Mouse (Mus musculus) heart, postnatal 0 days (tissue): ENCODE measurements around the gene Nme3. TPM values are rescaled to one million over a fixed set of nuclear protein-coding genes. Genes with fewer than 3 reads are reported as not detected.
A peak's percentile ranks its signal among the peaks of the same experiment; 100 is the strongest.

Source experiments
- ATAC-seq: fragments of 200-750 bp; cut with Nextera tagmentation; 2 replicates; pipeline ENCODE4 v1.8.0; 2017; ENCODE audit warnings: low read depth, moderate number of reproducible peaks, moderate library complexity; ENCODE audit not compliant: insufficient read depth
- DNase-seq: peaks from one replicate; pipeline ENCODE4 v3.0.0-alpha.2; 2016; ENCODE audit warnings: low spot score
- H3K27ac ChIP-seq: fragments of 300-500 bp; sonication (generic); 2 replicates; pipeline ENCODE4 v1.5.1; 2014; ENCODE audit warnings: low read depth, mild to moderate bottlenecking
- H3K27me3 ChIP-seq: fragments of 300-500 bp; sonication (generic); 2 replicates; pipeline ENCODE4 v1.6.1; 2014; ENCODE audit warnings: low read length, mixed read lengths; ENCODE audit not compliant: control insufficient read depth, insufficient read depth
- H3K36me3 ChIP-seq: fragments of 300-500 bp; sonication (generic); replicated peaks from 2 replicates; pipeline ENCODE4 v1.6.1; 2014; ENCODE audit warnings: low read length, mixed read lengths; ENCODE audit not compliant: control insufficient read depth, insufficient read depth
- H3K4me1 ChIP-seq: fragments of 300-500 bp; sonication (generic); 2 replicates; pipeline ENCODE4 v1.6.1; 2014; ENCODE audit warnings: antibody characterized with exemption; ENCODE audit not compliant: control insufficient read depth, insufficient read depth
- H3K4me2 ChIP-seq: fragments of 300-500 bp; sonication (generic); 2 replicates; pipeline ENCODE4 v1.6.1; 2014; ENCODE audit warnings: low read depth, mild to moderate bottlenecking, low read length, moderate library complexity
- H3K4me3 ChIP-seq: fragments of 300-500 bp; sonication (generic); 2 replicates; pipeline ENCODE4 v1.5.1; 2014; ENCODE audit warnings: low read depth, low read length
- H3K9ac ChIP-seq: fragments of 300-500 bp; sonication (generic); replicated peaks from 2 replicates; pipeline ENCODE4 v1.6.1; 2014; ENCODE audit warnings: low read depth, low read length, mixed read lengths
- H3K9me3 ChIP-seq: fragments of 300-500 bp; sonication (generic); replicated peaks from 2 replicates; pipeline ENCODE4 v1.6.1; 2016; ENCODE audit warnings: low read length; ENCODE audit not compliant: control insufficient read depth
- CTCF ChIP-seq: IDR thresholded peaks from 2 replicates; pipeline ENCODE4 v1.5.1; 2016; ENCODE audit warnings: antibody characterized with exemption, control low read depth, low read depth
- EP300 ChIP-seq: IDR thresholded peaks from 2 replicates; pipeline ENCODE4 v1.6.1; 2016; ENCODE audit warnings: antibody characterized with exemption, low read depth
- WGBS: fragments of 180-500 bp; shearing (Covaris S2); extraction: QIAGEN DNeasy Blood & Tissue Kit; methylation state at CpG from one replicate; pipeline ENCODE4 v1.1.7; 2014; 5-methylcytosine and 5-hydroxymethylcytosine counted together
- polyA plus RNA-seq: library from polyadenylated mRNA; unstranded; fragments of >200 nt; fragmentation: Nextera tagmentation; extraction: Ambion mirVana; gene quantifications from 2 replicates; pipeline ENCODE4 v1.2.1, GENCODE M21; 2015
- total RNA-seq: library from RNA; depleted of rRNA; stranded (reverse); fragments of >200 nt; gene quantifications from 2 replicates; pipeline ENCODE4 v1.2.3, GENCODE M21; 2014; ENCODE audit warnings: low replicate concordance

Nme3 gene
- total and polyA plus RNA-seq, 2 experiments from 2014 or later, result 40.8 to 58.4 TPM

DNA sequence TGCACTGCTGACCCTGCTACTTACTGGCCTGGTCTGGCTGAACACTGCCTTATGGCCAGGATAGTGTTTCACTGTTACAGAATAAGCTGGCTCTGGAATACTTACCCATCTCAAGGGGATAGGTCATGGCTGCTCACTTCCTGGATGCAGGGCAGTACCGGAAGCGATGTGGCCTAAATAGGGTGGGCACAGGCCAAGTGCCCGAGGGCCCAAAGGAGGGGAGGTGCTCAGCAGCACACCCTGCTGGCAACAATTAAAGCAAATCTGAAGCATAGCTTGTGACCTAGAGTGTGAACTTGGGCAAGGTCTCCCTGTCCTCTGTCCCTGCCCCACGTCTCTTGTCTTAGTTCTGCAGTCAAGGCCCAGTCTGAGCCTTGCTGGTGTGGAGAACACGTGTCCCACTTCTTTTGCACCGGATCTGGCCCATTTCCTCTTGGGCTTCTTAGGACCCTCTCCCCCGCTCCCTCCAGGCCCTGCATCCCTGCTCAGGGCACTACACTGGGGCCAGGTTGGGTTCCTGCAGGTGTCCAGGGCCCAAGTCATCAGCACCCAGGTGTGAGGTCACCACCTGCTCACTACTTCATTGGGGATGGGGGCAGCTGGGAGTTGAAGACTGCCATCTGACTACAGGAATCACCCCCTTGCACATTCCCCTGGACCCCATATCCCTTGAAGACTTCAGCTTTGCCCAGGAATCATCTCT is 14.4 kb upstream of the Nme3 start:
- Histone ChIP-seq H3K9me3 (no peaks in the 10 kb centered on the region), H3K36me3 (peaks cover 7% of the 10 kb centered on the region), H3K27me3 (no peaks in the 10 kb centered on the region), H3K4me3 (no peak overlapping the region), H3K4me2 (no peak overlapping the region), H3K27ac (no peak overlapping the region), H3K9ac (no peak overlapping the region), H3K4me1 (peaks cover 4% of the 10 kb centered on the region; the same call in 1 of the 2 replicates)
- 45% methylated on average over 7 of the region's 7 CpGs for WGBS
- TF ChIP-seq CTCF (peak; percentile 56), EP300 (no peak)
- ATAC-seq (no peak), DNase-seq (peak; percentile 55)

- WGBS, result 80% methylated on average over 6 of the region's 6 CpGs
- H3K4me1 ChIP-seq, result peaks cover 17% of the 10 kb centered on the region
- H3K27me3 ChIP-seq, result no peaks in the 10 kb centered on the region
- ATAC-seq, result no peak
- no peak for TF ChIP-seq CTCF
- no peak for TF ChIP-seq EP300
- H3K9me3 ChIP-seq, result no peaks in the 10 kb centered on the region
- DNase-seq, result no peak
- peaks cover 7% of the 10 kb centered on the region for H3K36me3 ChIP-seq
- no peak overlapping the region for H3K4me3 ChIP-seq
- no peak overlapping the region for H3K4me2 ChIP-seq
- no peak overlapping the region for H3K9ac ChIP-seq
- no peak overlapping the region for H3K27ac ChIP-seq
Measured at GRCm38 (mm10) chr17:24884391-24884790, 11.9 kb upstream of the Nme3 start.

DNA sequence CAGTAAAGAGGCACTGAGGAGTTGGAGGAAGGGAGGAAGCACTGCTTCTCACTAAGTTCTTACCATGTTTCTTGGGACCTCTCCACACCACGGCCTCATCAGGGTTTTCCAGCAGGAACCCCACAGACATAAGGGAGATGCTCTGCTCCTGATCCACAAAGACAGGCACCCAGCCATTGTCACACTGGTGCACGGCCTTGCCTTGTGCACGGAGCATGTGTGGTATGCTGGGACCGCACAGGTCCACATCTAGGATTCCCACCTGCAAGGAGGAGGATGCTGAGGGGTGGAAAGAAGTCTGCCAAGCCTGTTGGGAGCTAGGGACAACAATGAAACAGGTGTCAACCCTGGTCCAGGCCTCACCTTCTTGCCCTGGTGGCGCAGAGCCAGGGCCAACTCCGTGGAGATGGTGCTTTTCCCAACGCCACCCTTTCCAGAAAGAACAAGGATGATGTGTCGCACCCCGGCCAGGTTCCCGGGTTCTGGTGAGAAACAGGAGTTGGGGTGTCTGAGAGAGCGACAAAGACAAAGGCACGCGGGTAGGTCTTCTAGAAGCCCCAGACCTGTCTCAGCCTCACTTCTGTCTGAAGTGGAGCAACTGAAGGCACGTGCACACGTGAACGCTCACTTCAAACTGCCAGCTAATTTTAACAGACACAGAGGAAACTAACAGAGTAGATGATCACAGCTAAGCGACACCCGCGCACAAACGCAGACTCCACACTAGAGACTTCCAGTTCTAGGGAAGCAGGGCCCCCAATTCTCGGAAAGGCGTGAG is 10.8 kb upstream of the Nme3 start:
- DNase-seq (no peak), ATAC-seq (no peak)
- Histone ChIP-seq H3K4me3 (peak overlapping the region; percentile 82), H3K27me3 (no peaks in the 10 kb centered on the region), H3K4me2 (peak overlapping the region; percentile 89), H3K9me3 (no peaks in the 10 kb centered on the region), H3K4me1 (peaks cover 17% of the 10 kb centered on the region), H3K27ac (peak overlapping the region; percentile 27; the same call in 1 of the 2 replicates), H3K9ac (peak overlapping the region; percentile 71), H3K36me3 (peaks cover 12% of the 10 kb centered on the region)
- TF ChIP-seq CTCF, result no peak
- WGBS, result 19% methylated on average over 22 of the region's 22 CpGs

GRCm38 (mm10) chr17:24886134-24886931 is 10.0 kb upstream of the Nme3 start, which contains the start of the genes Nubp2 and Spsb3:
Gene Nubp2 (minus strand): TSS chr17:24886349.
Gene Spsb3 (plus strand): TSS chr17:24886643.
- under 1% methylated on average over 69 of the region's 69 CpGs for WGBS
- peak; percentile 100 for DNase-seq
- Histone ChIP-seq H3K27me3 (no peaks in the 10 kb centered on the region), H3K36me3 (peaks cover 20% of the 10 kb centered on the region), H3K4me2 (peak within 1 kb of the TSS; percentile 97), H3K9me3 (no peaks in the 10 kb centered on the region), H3K9ac (peak within 1 kb of the TSS; percentile 82), H3K4me3 (peak within 1 kb of the TSS; percentile 88), H3K4me1 (peaks cover 17% of the 10 kb centered on the region), H3K27ac (peak within 1 kb of the TSS; percentile 92)
- TF ChIP-seq CTCF (0 out of 2 replicates have a peak, but pooled peaks have one; percentile 1), EP300 (peak; percentile 91)
- peak; percentile 95 for ATAC-seq

DNA sequence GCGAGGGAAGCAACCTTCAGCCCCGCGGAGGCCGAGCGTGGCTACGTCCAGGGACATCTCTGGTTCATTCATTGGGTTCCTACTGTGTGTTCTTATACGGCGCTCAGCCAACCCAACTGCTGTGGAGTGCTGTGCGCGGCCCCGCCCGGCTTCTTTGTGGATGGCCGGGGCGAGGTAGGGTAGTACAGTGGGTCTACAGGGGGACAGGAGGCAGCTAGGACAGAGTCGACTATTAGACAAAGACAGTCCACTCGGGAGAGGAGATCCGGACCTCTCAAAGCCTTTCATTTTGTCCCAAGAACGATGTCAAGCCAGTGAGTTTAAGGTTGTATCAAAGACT is 9.4 kb upstream of the Nme3 start:
- Histone ChIP-seq H3K36me3 (peaks cover 24% of the 10 kb centered on the region), H3K4me3 (peak overlapping the region; percentile 88), H3K4me1 (peaks cover 17% of the 10 kb centered on the region), H3K27me3 (no peaks in the 10 kb centered on the region), H3K9me3 (no peaks in the 10 kb centered on the region), H3K9ac (peak overlapping the region; percentile 82), H3K4me2 (peak overlapping the region; percentile 97), H3K27ac (peak overlapping the region; percentile 92)
- ATAC-seq (peak; percentile 15), DNase-seq (no peak)
- TF ChIP-seq EP300 (no peak), CTCF (no peak)
- under 1% methylated on average over 18 of the region's 18 CpGs for WGBS
